Mouse (Mus musculus): ENCODE results near the gene Klhl6.

GRCm38 (mm10) chr16:20022821-20023220 lies 40.0 kb upstream of the Klhl6 start:
- TF ChIP-seq POLR2A (IDR thresholded peaks at IDR 0.05; ENCODE audit: borderline replicate concordance, low read depth, low read length) (no peak), CTCF (IDR thresholded peaks at IDR 0.05; ENCODE audit: low read depth, low read length) (no peak)
